Mouse (Mus musculus): ENCODE data around the gene Atxn2l.

- TF ChIP-seq CTCF (IDR thresholded peaks at IDR 0.05; ENCODE audit: control insufficient read depth, insufficient read depth, insufficient replicate concordance, low read depth, low read length) (no peak), POLR2A (IDR thresholded peaks at IDR 0.05; ENCODE audit: control insufficient read depth, low read depth, low read length) (no peak)
Measured at GRCm38 (mm10) chr7:126523316-126523715, 20.1 kb upstream of the Atxn2l start.

All from testis, adult 2 months (tissue).